Comparison of ENCODE assay signal across 16 mouse cellular contexts in genomic region chr19:59133202-59133601, GRCm38 (mm10). TPM values are rescaled to one million over a fixed set of nuclear protein-coding genes. Genes with fewer than 3 reads are reported as not detected.
A peak's percentile ranks its signal among the peaks of the same experiment; 100 is the strongest.
DNase-seq lines count a peak whose midpoint lies in the region; ATAC-seq lines count a peak whose summit lies in the region.
"Had no signal": no experiment of that assay in that cellular context is flagged by ENCODE, and none has a peak within 500 bp of the region (broad histone marks: within the 10 kb centered on the region; RNA-seq: fewer than 3 reads in every experiment).

No protein-coding gene starts in this region.

- H3K4me1 ChIP-seq in forebrain, embryonic 14.5 days (ENCODE audit: control insufficient read depth, insufficient read depth, low read length): peaks cover 31% of the 10 kb centered on the region
- H3K4me1 ChIP-seq in midbrain, embryonic 12.5 days: peaks cover 40% of the 10 kb centered on the region

- 1% methylated on average over 11 of the region's 11 CpGs for WGBS in forebrain, embryonic 14.5 days
- 10% methylated on average over 11 of the region's 11 CpGs for whole genome bisulfite sequencing in midbrain, embryonic 12.5 days

- peak overlapping the region; percentile 1; the same call in 1 of the 2 replicates for H3K4me2 ChIP-seq in forebrain, embryonic 14.5 days (ENCODE audit: low read length)
- peak overlapping the region; percentile 31 for H3K4me2 ChIP-seq in midbrain, embryonic 12.5 days (replicated peaks)

- H3K9ac ChIP-seq in forebrain, embryonic 14.5 days (ENCODE audit: low read length): no peak overlapping the region
- H3K9ac ChIP-seq in midbrain, embryonic 12.5 days (replicated peaks): no peak overlapping the region

- 0 out of 2 replicates have a peak overlapping the region, but pooled peaks have one; percentile 0 for H3K27ac ChIP-seq in forebrain, embryonic 14.5 days (ENCODE audit: low read depth, low read length)
- H3K27ac ChIP-seq in midbrain, embryonic 12.5 days (replicated peaks): no peak overlapping the region

- peaks cover 5% of the 10 kb centered on the region; the same call in 1 of the 2 replicates for H3K27me3 ChIP-seq in forebrain, embryonic 14.5 days (replicated peaks; ENCODE audit: control insufficient read depth, insufficient read depth, low read length)
- H3K27me3 ChIP-seq in midbrain, embryonic 12.5 days: peaks cover 69% of the 10 kb centered on the region

- H3K36me3 ChIP-seq in forebrain, embryonic 14.5 days (ENCODE audit: control insufficient read depth, insufficient read depth, low read length): no peaks in the 10 kb centered on the region
- H3K36me3 ChIP-seq in midbrain, embryonic 12.5 days: no peaks in the 10 kb centered on the region

- ATAC-seq in forebrain, embryonic 14.5 days: peak; percentile 42; the same call in 1 of the 2 replicates
- no peak for ATAC-seq in midbrain, embryonic 12.5 days (ENCODE audit: low FRiP score, low read depth)
- ATAC-seq: CD4-positive, CD25-positive, alpha-beta regulatory T cell, adult 4 months had no signal

- H3K9me3 ChIP-seq in forebrain, embryonic 14.5 days (replicated peaks; ENCODE audit: control insufficient read depth, low read length): no peaks in the 10 kb centered on the region
- no peaks in the 10 kb centered on the region for H3K9me3 ChIP-seq in midbrain, embryonic 12.5 days

- no peak overlapping the region for H3K4me3 ChIP-seq in forebrain, embryonic 14.5 days (ENCODE audit: low read depth, low read length)
- no peak overlapping the region for H3K4me3 ChIP-seq in midbrain, embryonic 12.5 days

- DNase-seq in brain, adult 2 months (ENCODE audit: low read depth, low spot score): peak; percentile 37
- DNase-seq in embryo, embryonic 10.5 days (ENCODE audit: low spot score): peak; percentile 72
- DNase-seq in forebrain, embryonic 14.5 days (ENCODE audit: low spot score): peak; percentile 79
- no peak for DNase-seq in spleen, adult 18-20 months
- no peak for DNase-seq in B cell, adult 2 months
- DNase-seq in MN1 (ENCODE audit: low spot score): no peak
- DNase-seq: adrenal gland, postnatal 25 days; lung, postnatal 4 days had no signal

RNA-seq across cellular contexts. Expression of gene Vax1, which starts 36.7 kb away (rescaled TPM):
- 1.3 and 1.7 TPM in 2 replicates for polyA plus RNA-seq in forebrain, embryonic 14.5 days (2014; fragmentation: Nextera tagmentation; extraction: Ambion mirVana)
- polyA plus RNA-seq in midbrain, embryonic 12.5 days (2016; fragmentation: Nextera tagmentation; extraction: Ambion mirVana): 0.46 and 1.0 TPM in 2 replicates
- polyA plus RNA-seq: CD4-positive, CD25-positive, alpha-beta regulatory T cell, adult 4 months; gonadal fat pad, adult 2 months; heart, embryonic 14.5 days; kidney, embryonic 16.5 days; liver, embryonic 16.5 days; spleen, adult 2 months; stomach, embryonic 16.5 days had no signal

RNA-seq across cellular contexts. Expression of gene Shtn1, which starts 57.3 kb away (rescaled TPM):
- polyA plus RNA-seq in forebrain, embryonic 14.5 days (2014; fragmentation: Nextera tagmentation; extraction: Ambion mirVana): 48.3 and 61.8 TPM in 2 replicates
- polyA plus RNA-seq in midbrain, embryonic 12.5 days (2016; fragmentation: Nextera tagmentation; extraction: Ambion mirVana): 3.7 and 4.5 TPM in 2 replicates

Comparison
In these comparisons a context has a peak if more than half of its experiments do, and no peak if none do; other contexts are left out.
1. DNase-seq: peak in brain, adult 2 months (single experiment), embryo, embryonic 10.5 days (single experiment) and forebrain, embryonic 14.5 days (single experiment); none in spleen, adult 18-20 months (0 of 2), B cell, adult 2 months (0 of 2) and MN1 (single experiment).